Mouse (Mus musculus) neural tube, embryonic 12.5 days (tissue): Measurements from ENCODE around the gene 2200002D01Rik. TPM values are rescaled to one million over a fixed set of nuclear protein-coding genes. Genes with fewer than 3 reads are reported as not detected.

Source experiments
- ATAC-seq: fragments of 200-750 bp; cut with Nextera tagmentation; 2 replicates; pipeline ENCODE4 v1.8.0; 2017; ENCODE audit warnings: low read depth, mild to moderate bottlenecking, moderate TSS enrichment, moderate library complexity; ENCODE audit not compliant: low FRiP score
- H3K27ac ChIP-seq: fragments of 300-500 bp; sonication (generic); 2 replicates; pipeline ENCODE4 v1.5.1; 2016
- H3K27me3 ChIP-seq: fragments of 300-500 bp; sonication (generic); replicated peaks from 2 replicates; pipeline ENCODE4 v1.6.1; 2016; ENCODE audit warnings: mild to moderate bottlenecking
- H3K36me3 ChIP-seq: fragments of 300-500 bp; sonication (generic); 2 replicates; pipeline ENCODE4 v1.6.1; 2016; ENCODE audit warnings: mild to moderate bottlenecking
- H3K4me1 ChIP-seq: fragments of 300-500 bp; sonication (generic); 2 replicates; pipeline ENCODE4 v1.6.1; 2016
- H3K4me2 ChIP-seq: fragments of 300-500 bp; sonication (generic); replicated peaks from 2 replicates; pipeline ENCODE4 v1.6.1; 2016; ENCODE audit warnings: mild to moderate bottlenecking
- H3K4me3 ChIP-seq: fragments of 300-500 bp; sonication (generic); 2 replicates; pipeline ENCODE4 v1.5.1; 2016
- H3K9ac ChIP-seq: fragments of 300-500 bp; sonication (generic); 2 replicates; pipeline ENCODE4 v1.6.1; 2016; ENCODE audit warnings: mild to moderate bottlenecking
- H3K9me3 ChIP-seq: fragments of 300-500 bp; sonication (generic); 2 replicates; pipeline ENCODE4 v1.6.1; 2016; ENCODE audit warnings: mild to moderate bottlenecking
- WGBS: fragments of 180-500 bp; shearing (Covaris S2); methylation state at CpG from one replicate; pipeline ENCODE4 v1.1.7; 2016; 5-methylcytosine and 5-hydroxymethylcytosine counted together
- polyA plus RNA-seq: library from polyadenylated mRNA; unstranded; fragments of >200 nt; fragmentation: Nextera tagmentation; extraction: Ambion mirVana; gene quantifications from 2 replicates; pipeline ENCODE4 v1.2.1, GENCODE M21; 2016

The 2200002D01Rik gene
- polyA plus RNA-seq, 1 experiment from 2014 or later = 1.6 TPM

- H3K4me3 ChIP-seq = no peak overlapping the region
- no peak for ATAC-seq
- 87% methylated on average over 6 of the region's 6 CpGs for WGBS
- no peaks in the 10 kb centered on the region for H3K9me3 ChIP-seq
- no peak overlapping the region for H3K9ac ChIP-seq
- no peaks in the 10 kb centered on the region for H3K4me1 ChIP-seq
- no peak overlapping the region for H3K27ac ChIP-seq
- H3K4me2 ChIP-seq = no peak overlapping the region
- no peaks in the 10 kb centered on the region for H3K36me3 ChIP-seq
- no peaks in the 10 kb centered on the region for H3K27me3 ChIP-seq
Observed at GRCm38 (mm10) chr7:29202577-29202976, 45.7 kb downstream of the 2200002D01Rik start.

Other genes starting within 250 kb of the 2200002D01Rik start
- 4.4 and 5.0 TPM in 2 replicates for gene Ryr1, start 123.3 kb downstream of the 2200002D01Rik start, polyA plus RNA-seq
- gene Rasgrp4, start 113.6 kb downstream of the 2200002D01Rik start, polyA plus RNA-seq = 0.61 and 0.77 TPM in 2 replicates
- 30.8 and 33.7 TPM in 2 replicates for gene Fam98c, start 92.2 kb downstream of the 2200002D01Rik start, polyA plus RNA-seq
- 0.86 and 0.95 TPM in 2 replicates for gene Ggn, start 78.3 kb downstream of the 2200002D01Rik start, polyA plus RNA-seq
- 8.3 and 9.0 TPM in 2 replicates for gene Spred3, start 78.1 kb downstream of the 2200002D01Rik start, polyA plus RNA-seq
- gene Psmd8, start 67.8 kb downstream of the 2200002D01Rik start, polyA plus RNA-seq = 326 and 327 TPM in 2 replicates
- 1.1 and 1.8 TPM in 2 replicates for gene Catsperg1, start 34.4 kb downstream of the 2200002D01Rik start, polyA plus RNA-seq
- gene Kcnk6, start 16.0 kb downstream of the 2200002D01Rik start, polyA plus RNA-seq = 0.39 and 0.66 TPM in 2 replicates
- gene Yif1b, start 10.1 kb downstream of the 2200002D01Rik start, polyA plus RNA-seq = 80.2 and 82.0 TPM in 2 replicates
- 23.5 and 23.9 TPM in 2 replicates for gene Spint2, start 33.4 kb upstream of the 2200002D01Rik start, polyA plus RNA-seq
- 57.5 and 72.1 TPM in 2 replicates for gene Ppp1r14a, start 40.8 kb upstream of the 2200002D01Rik start, polyA plus RNA-seq
- 105 and 118 TPM in 2 replicates for gene Dpf1, start 55.5 kb upstream of the 2200002D01Rik start, polyA plus RNA-seq